Mouse (Mus musculus): ENCODE results near the gene Tesk1. TPM values are rescaled to one million over a fixed set of nuclear protein-coding genes. Genes with fewer than 3 reads are reported as not detected.

Gene Tesk1
- polyA plus RNA-seq, 3 experiments from 2014 or later = 0.29 to 1.1 (median 0.66) TPM

DNA sequence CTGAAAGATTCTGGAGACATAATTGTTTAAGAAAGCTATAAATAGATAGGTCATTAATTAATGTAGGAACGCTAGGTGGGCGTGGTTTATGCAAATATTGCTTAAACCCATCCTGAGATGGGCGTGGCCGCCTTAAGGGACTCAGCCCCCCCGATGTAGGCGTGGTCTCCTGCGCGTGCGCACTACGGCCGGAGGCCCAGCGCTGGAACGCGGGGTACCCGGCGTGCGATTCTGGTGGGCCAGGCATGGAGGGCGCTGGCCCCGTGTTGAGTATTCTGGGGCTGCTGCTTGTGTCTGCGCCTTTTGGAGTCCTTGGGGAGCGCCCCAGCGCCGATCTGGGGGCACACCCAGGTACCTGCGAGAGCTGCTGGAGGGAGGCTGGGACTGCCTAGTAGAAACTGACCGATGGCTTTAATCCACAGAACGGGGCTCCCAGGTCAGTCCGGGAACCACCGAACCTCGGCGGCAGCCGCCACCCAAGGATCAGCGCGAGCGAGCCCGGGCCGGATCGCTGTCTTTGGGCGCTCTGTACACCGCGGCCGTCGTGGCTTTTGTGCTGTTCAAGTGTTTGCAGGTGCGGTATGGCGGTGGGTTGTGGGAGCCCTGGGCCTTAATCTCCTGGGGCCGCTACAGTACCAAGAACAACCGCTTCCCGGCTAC, 51.6 kb downstream of the Tesk1 start:
- peak; percentile 65 for ATAC-seq

DNA sequence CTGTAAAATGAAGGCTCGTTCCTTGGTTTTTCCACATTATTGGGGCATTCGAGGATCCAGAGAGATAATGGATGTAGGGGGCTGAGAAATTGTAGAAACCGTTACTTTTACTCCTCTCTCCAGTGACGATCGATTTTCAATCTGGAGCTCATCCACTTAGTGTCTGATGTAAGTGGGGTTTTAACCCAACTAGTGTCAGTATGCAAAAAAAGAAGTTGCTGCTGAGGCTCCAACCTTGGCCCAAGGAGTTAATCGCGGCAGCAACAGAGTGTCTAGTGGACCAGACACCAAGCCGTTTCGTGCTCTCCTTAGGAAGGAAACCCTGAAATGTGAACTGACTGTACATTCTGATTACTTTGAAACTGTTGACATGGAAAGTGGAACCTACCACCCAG, 52.1 kb downstream of the Tesk1 start:
- no peak for ATAC-seq

DNA sequence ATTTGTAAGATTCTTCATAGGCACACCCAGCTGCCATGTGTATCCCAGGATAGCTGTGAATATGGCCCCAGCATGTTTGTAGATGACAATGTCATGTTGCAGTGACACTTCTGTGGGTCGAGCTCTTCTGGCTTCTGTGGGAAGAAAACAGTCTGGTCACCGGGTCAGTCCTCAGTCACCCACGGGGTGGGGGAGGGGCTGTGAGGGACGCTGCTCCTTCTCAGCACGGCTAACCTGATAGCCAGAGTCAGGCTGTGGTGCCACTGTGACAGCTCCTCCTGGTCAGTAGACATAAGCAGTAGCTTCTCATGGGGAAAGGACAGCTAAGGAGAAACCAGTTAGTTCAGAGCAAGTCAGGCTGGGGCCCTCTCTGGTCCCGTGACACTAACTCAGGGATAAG, 54.8 kb downstream of the Tesk1 start:
- ATAC-seq = no peak

DNA sequence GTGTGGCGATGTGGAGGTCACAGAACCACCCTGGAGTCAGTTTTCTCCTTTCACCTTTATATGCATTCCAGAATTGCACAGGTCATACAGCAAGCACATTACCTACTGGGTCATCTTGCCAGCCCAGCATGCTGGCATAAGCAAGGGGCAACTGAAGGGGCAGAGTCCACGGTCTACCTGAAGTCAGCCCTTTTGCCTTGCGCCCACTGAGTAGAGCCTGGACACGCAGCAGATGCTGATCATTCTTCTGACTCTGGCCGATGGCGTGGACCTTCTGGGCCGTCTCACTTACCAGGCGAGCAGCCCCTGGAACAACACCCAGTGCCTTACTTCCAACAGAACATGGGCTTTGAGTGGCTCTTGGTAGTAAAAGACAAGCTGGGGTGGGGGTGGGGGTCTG, 55.7 kb downstream of the Tesk1 start:
- ATAC-seq = no peak

Other genes starting within 250 kb of the Tesk1 start
- not detected for gene Atp8b5, start 174.8 kb upstream of the Tesk1 start, polyA plus RNA-seq (2017; shearing (Covaris generic))
- not detected for gene Rusc2, start 60.0 kb upstream of the Tesk1 start, polyA plus RNA-seq (2017; shearing (Covaris generic))
- not detected for gene Fam166b, start 12.8 kb upstream of the Tesk1 start, polyA plus RNA-seq (2017; shearing (Covaris generic))
- gene Cd72, start 12.7 kb downstream of the Tesk1 start, polyA plus RNA-seq (2017; shearing (Covaris generic)) = 100 to 1,000 TPM in 1 of 3 experiments, 10 to 100 TPM in 2; 18.7 to 104 (median 96.4) TPM
- 100 to 1,000 TPM; 142 to 164 (median 156) TPM for gene Sit1, start 41.8 kb downstream of the Tesk1 start, polyA plus RNA-seq (2017; shearing (Covaris generic))
- 10 to 100 TPM; 36.5 to 72.9 (median 72.1) TPM for gene Ccdc107, start 51.0 kb downstream of the Tesk1 start, polyA plus RNA-seq (2017; shearing (Covaris generic))
- gene Arhgef39, start 57.8 kb downstream of the Tesk1 start, polyA plus RNA-seq (2017; shearing (Covaris generic)) = 10 to 100 TPM in 1 of 3 experiments, 1 to 10 TPM in 2; 5.1 to 10.3 (median 6.2) TPM
- under 1 TPM; 0.48 to 0.84 (median 0.79) TPM for gene Car9, start 65.0 kb downstream of the Tesk1 start, polyA plus RNA-seq (2017; shearing (Covaris generic))
- gene Tpm2, start 81.8 kb downstream of the Tesk1 start, polyA plus RNA-seq (2017; shearing (Covaris generic)) = not detected
- 100 to 1,000 TPM in 1 of 3 experiments, 10 to 100 TPM in 2; 90.0 to 104 (median 99.8) TPM for gene Creb3, start 120.4 kb downstream of the Tesk1 start, polyA plus RNA-seq (2017; shearing (Covaris generic))
- gene Tln1, start 120.8 kb downstream of the Tesk1 start, polyA plus RNA-seq (2017; shearing (Covaris generic)) = 100 to 1,000 TPM in 1 of 3 experiments, 10 to 100 TPM in 2; 77.8 to 132 (median 93.7) TPM
- gene Rgp1, start 136.8 kb downstream of the Tesk1 start, polyA plus RNA-seq (2017; shearing (Covaris generic)) = 10 to 100 TPM; 12.4 to 13.5 (median 12.6) TPM
- gene Gba2, start 136.9 kb downstream of the Tesk1 start, polyA plus RNA-seq (2017; shearing (Covaris generic)) = 10 to 100 TPM; 12.8 to 14.6 (median 14.2) TPM
- gene Msmp, start 142.6 kb downstream of the Tesk1 start, polyA plus RNA-seq (2017; shearing (Covaris generic)) = not detected
- not detected for gene Npr2, start 190.0 kb downstream of the Tesk1 start, polyA plus RNA-seq (2017; shearing (Covaris generic))
- under 1 TPM in 1 of 3 experiments, not detected in 2; 0.54 TPM for gene Spag8, start 211.7 kb downstream of the Tesk1 start, polyA plus RNA-seq (2017; shearing (Covaris generic))
- 10 to 100 TPM; 30.3 to 47.5 (median 34.2) TPM for gene Hint2, start 214.5 kb downstream of the Tesk1 start, polyA plus RNA-seq (2017; shearing (Covaris generic))
- gene Tmem8b, start 227.0 kb downstream of the Tesk1 start, polyA plus RNA-seq (2017; shearing (Covaris generic)) = 1 to 10 TPM in 1 of 3 experiments, under 1 TPM in 2; 0.87 to 1.0 (median 0.87) TPM
- gene Fam221b, start 227.2 kb downstream of the Tesk1 start, polyA plus RNA-seq (2017; shearing (Covaris generic)) = 1 to 10 TPM; 2.8 to 3.7 (median 3.4) TPM